ENCODE assay signal across 11 mouse cellular contexts in genomic region chr8:96868178-96869080, GRCm38 (mm10).
"Had no signal": no experiment of that assay in that cellular context is flagged by ENCODE, and none has a peak within 500 bp of the region (broad histone marks: within the 10 kb centered on the region; RNA-seq: fewer than 3 reads in every experiment).

No protein-coding gene starts in this region.

- H3K27me3 ChIP-seq: hindbrain, embryonic 15.5 days; liver, embryonic 13.5 days; midbrain, embryonic 13.5 days had no signal

- H3K27ac ChIP-seq: hindbrain, embryonic 15.5 days; liver, embryonic 13.5 days; midbrain, embryonic 13.5 days; stomach, postnatal 0 days had no signal

- DNase-seq: kidney, adult 18-20 months; liver, embryonic 13.5 days; lung, adult 2 months; lung, postnatal 14 days; lung, postnatal 4 days; thymus, adult 2 months; thymus, postnatal 14 days; thymus, postnatal 4 days had no signal

- H3K4me3 ChIP-seq: hindbrain, embryonic 15.5 days; liver, embryonic 13.5 days; midbrain, embryonic 13.5 days had no signal

- H3K4me1 ChIP-seq: liver, embryonic 13.5 days; midbrain, embryonic 13.5 days had no signal

- ATAC-seq: midbrain, embryonic 13.5 days had no signal

- H3K36me3 ChIP-seq: hindbrain, embryonic 15.5 days; liver, embryonic 13.5 days; midbrain, embryonic 13.5 days had no signal

- H3K9ac ChIP-seq: hindbrain, embryonic 15.5 days; liver, embryonic 13.5 days; midbrain, embryonic 13.5 days had no signal

- H3K4me2 ChIP-seq: hindbrain, embryonic 15.5 days; liver, embryonic 13.5 days; midbrain, embryonic 13.5 days had no signal

- H3K9me3 ChIP-seq: hindbrain, embryonic 15.5 days; liver, embryonic 13.5 days; midbrain, embryonic 13.5 days had no signal
